Mouse (Mus musculus): Measurements from ENCODE around the gene Eef1akmt2. TPM values are rescaled to one million over a fixed set of nuclear protein-coding genes. Genes with fewer than 3 reads are reported as not detected.

Eef1akmt2 gene
- polyA plus RNA-seq, 1 experiment from 2014 or later, result 93.0 TPM

GRCm38 (mm10) chr7:132882343-132882742, 29.9 kb upstream of the Eef1akmt2 start:
- H3K27me3 ChIP-seq (ENCODE audit: control insufficient read depth, insufficient read depth, low read length), result no peaks in the 10 kb centered on the region
- ATAC-seq (ENCODE audit: low FRiP score) (no peak), DNase-seq (ENCODE audit: low spot score) (peak; percentile 23)
- WGBS, result 79% methylated on average over 2 of the region's 2 CpGs
- H3K4me1 ChIP-seq (replicated peaks; ENCODE audit: control insufficient read depth, insufficient read depth, low read length), result no peaks in the 10 kb centered on the region
- H3K4me3 ChIP-seq (ENCODE audit: low read depth, low read length), result no peak overlapping the region
- peaks cover 12% of the 10 kb centered on the region for H3K36me3 ChIP-seq (ENCODE audit: control insufficient read depth, insufficient read depth, low read length)
- H3K27ac ChIP-seq (ENCODE audit: low read depth, low read length), result no peak overlapping the region
- H3K4me2 ChIP-seq (replicated peaks; ENCODE audit: low read depth, low read length), result no peak overlapping the region
- H3K9me3 ChIP-seq (ENCODE audit: control insufficient read depth, low read length), result no peaks in the 10 kb centered on the region
- no peak overlapping the region for H3K9ac ChIP-seq (ENCODE audit: low read depth, low read length)

- 97% methylated on average over 1 of the region's 1 CpGs for WGBS
- DNase-seq (ENCODE audit: low spot score) (no peak), ATAC-seq (ENCODE audit: low FRiP score) (no peak)
- Histone ChIP-seq H3K27me3 (ENCODE audit: control insufficient read depth, insufficient read depth, low read length) (no peaks in the 10 kb centered on the region), H3K4me2 (replicated peaks; ENCODE audit: low read depth, low read length) (no peak overlapping the region), H3K4me1 (replicated peaks; ENCODE audit: control insufficient read depth, insufficient read depth, low read length) (no peaks in the 10 kb centered on the region), H3K36me3 (ENCODE audit: control insufficient read depth, insufficient read depth, low read length) (peaks cover 15% of the 10 kb centered on the region), H3K9ac (ENCODE audit: low read depth, low read length) (no peak overlapping the region), H3K4me3 (ENCODE audit: low read depth, low read length) (no peak overlapping the region), H3K27ac (ENCODE audit: low read depth, low read length) (no peak overlapping the region), H3K9me3 (ENCODE audit: control insufficient read depth, low read length) (no peaks in the 10 kb centered on the region)
Measured at GRCm38 (mm10) chr7:132880276-132880675, 27.8 kb upstream of the Eef1akmt2 start.

GRCm38 (mm10) chr7:132875391-132876086, 23.1 kb upstream of the Eef1akmt2 start:
- 84% methylated on average over 2 of the region's 2 CpGs for WGBS
- Histone ChIP-seq H3K27ac (ENCODE audit: low read depth, low read length) (no peak overlapping the region), H3K4me1 (replicated peaks; ENCODE audit: control insufficient read depth, insufficient read depth, low read length) (no peaks in the 10 kb centered on the region), H3K9me3 (ENCODE audit: control insufficient read depth, low read length) (no peaks in the 10 kb centered on the region), H3K36me3 (ENCODE audit: control insufficient read depth, insufficient read depth, low read length) (peaks cover 10% of the 10 kb centered on the region), H3K4me2 (replicated peaks; ENCODE audit: low read depth, low read length) (no peak overlapping the region), H3K27me3 (ENCODE audit: control insufficient read depth, insufficient read depth, low read length) (no peaks in the 10 kb centered on the region), H3K9ac (ENCODE audit: low read depth, low read length) (no peak overlapping the region), H3K4me3 (ENCODE audit: low read depth, low read length) (no peak overlapping the region)
- no peak for ATAC-seq (ENCODE audit: low FRiP score)
- DNase-seq (ENCODE audit: low spot score), result no peak

- Histone ChIP-seq H3K4me2 (replicated peaks; ENCODE audit: low read depth, low read length) (no peak overlapping the region), H3K4me1 (replicated peaks; ENCODE audit: control insufficient read depth, insufficient read depth, low read length) (no peaks in the 10 kb centered on the region), H3K9me3 (ENCODE audit: control insufficient read depth, low read length) (no peaks in the 10 kb centered on the region), H3K27ac (ENCODE audit: low read depth, low read length) (no peak overlapping the region), H3K9ac (ENCODE audit: low read depth, low read length) (no peak overlapping the region), H3K27me3 (ENCODE audit: control insufficient read depth, insufficient read depth, low read length) (no peaks in the 10 kb centered on the region), H3K36me3 (ENCODE audit: control insufficient read depth, insufficient read depth, low read length) (peaks cover 7% of the 10 kb centered on the region), H3K4me3 (ENCODE audit: low read depth, low read length) (no peak overlapping the region)
- 96% methylated on average over 2 of the region's 2 CpGs for WGBS
- no peak for DNase-seq (ENCODE audit: low spot score)
- no peak for ATAC-seq (ENCODE audit: low FRiP score)
Measured at GRCm38 (mm10) chr7:132873043-132873442, 20.6 kb upstream of the Eef1akmt2 start.

GRCm38 (mm10) chr7:132866316-132866715, 13.8 kb upstream of the Eef1akmt2 start:
- peaks cover 6% of the 10 kb centered on the region; the same call in 1 of the 2 replicates for H3K36me3 ChIP-seq (ENCODE audit: control insufficient read depth, insufficient read depth, low read length)
- no peaks in the 10 kb centered on the region for H3K9me3 ChIP-seq (ENCODE audit: control insufficient read depth, low read length)
- WGBS, result 95% methylated on average over 9 of the region's 9 CpGs

GRCm38 (mm10) chr7:132859042-132859958, 6.8 kb upstream of the Eef1akmt2 start, which contains the start of gene Abraxas2:
Gene Abraxas2 (plus strand): TSS chr7:132859225.
- peak; percentile 93 for ATAC-seq (ENCODE audit: low FRiP score)
- WGBS, result under 1% methylated on average over 51 of the region's 53 CpGs

More at GRCm38 (mm10) chr7:132866316-132866715, 13.8 kb upstream of the Eef1akmt2 start:
- H3K27me3 ChIP-seq (ENCODE audit: control insufficient read depth, insufficient read depth, low read length), result no peaks in the 10 kb centered on the region
- H3K4me3 ChIP-seq (ENCODE audit: low read depth, low read length), result no peak overlapping the region
- DNase-seq (ENCODE audit: low spot score) (no peak), ATAC-seq (ENCODE audit: low FRiP score) (no peak)
- H3K4me1 ChIP-seq (replicated peaks; ENCODE audit: control insufficient read depth, insufficient read depth, low read length), result no peaks in the 10 kb centered on the region
- H3K9ac ChIP-seq (ENCODE audit: low read depth, low read length), result no peak overlapping the region
- no peak overlapping the region for H3K27ac ChIP-seq (ENCODE audit: low read depth, low read length)
- H3K4me2 ChIP-seq (replicated peaks; ENCODE audit: low read depth, low read length), result no peak overlapping the region

GRCm38 (mm10) chr7:132858043-132858608, 5.7 kb upstream of the Eef1akmt2 start:
- H3K4me2 ChIP-seq (replicated peaks; ENCODE audit: low read depth, low read length), result no peak overlapping the region
- 67% methylated on average over 5 of the region's 5 CpGs for WGBS
- no peaks in the 10 kb centered on the region for H3K36me3 ChIP-seq (ENCODE audit: control insufficient read depth, insufficient read depth, low read length)
- no peaks in the 10 kb centered on the region for H3K4me1 ChIP-seq (replicated peaks; ENCODE audit: control insufficient read depth, insufficient read depth, low read length)
- H3K27ac ChIP-seq (ENCODE audit: low read depth, low read length), result no peak overlapping the region
- no peak overlapping the region for H3K4me3 ChIP-seq (ENCODE audit: low read depth, low read length)
- H3K27me3 ChIP-seq (ENCODE audit: control insufficient read depth, insufficient read depth, low read length), result no peaks in the 10 kb centered on the region
- ATAC-seq (ENCODE audit: low FRiP score) (no peak), DNase-seq (ENCODE audit: low spot score) (no peak)
- no peaks in the 10 kb centered on the region for H3K9me3 ChIP-seq (ENCODE audit: control insufficient read depth, low read length)
- no peak overlapping the region for H3K9ac ChIP-seq (ENCODE audit: low read depth, low read length)

More at GRCm38 (mm10) chr7:132859042-132859958, 6.8 kb upstream of the Eef1akmt2 start, which contains the start of gene Abraxas2:
- Histone ChIP-seq H3K36me3 (ENCODE audit: control insufficient read depth, insufficient read depth, low read length) (no peaks in the 10 kb centered on the region), H3K4me1 (replicated peaks; ENCODE audit: control insufficient read depth, insufficient read depth, low read length) (no peaks in the 10 kb centered on the region), H3K27me3 (ENCODE audit: control insufficient read depth, insufficient read depth, low read length) (no peaks in the 10 kb centered on the region), H3K9me3 (ENCODE audit: control insufficient read depth, low read length) (no peaks in the 10 kb centered on the region), H3K4me3 (ENCODE audit: low read depth, low read length) (peak within 1 kb of the TSS; percentile 96), H3K9ac (ENCODE audit: low read depth, low read length) (peak within 1 kb of the TSS; percentile 90), H3K4me2 (replicated peaks; ENCODE audit: low read depth, low read length) (peak within 1 kb of the TSS; percentile 76), H3K27ac (ENCODE audit: low read depth, low read length) (peak within 1 kb of the TSS; percentile 77)
- DNase-seq (ENCODE audit: low spot score), result peak; percentile 91

- no peaks in the 10 kb centered on the region for H3K4me1 ChIP-seq (replicated peaks; ENCODE audit: control insufficient read depth, insufficient read depth, low read length)
- 100% methylated on average over 1 of the region's 1 CpGs for WGBS
- H3K9me3 ChIP-seq (ENCODE audit: control insufficient read depth, low read length), result no peaks in the 10 kb centered on the region
- DNase-seq (ENCODE audit: low spot score) (no peak), ATAC-seq (ENCODE audit: low FRiP score) (no peak)
- H3K27me3 ChIP-seq (ENCODE audit: control insufficient read depth, insufficient read depth, low read length), result no peaks in the 10 kb centered on the region
- no peak overlapping the region for H3K4me3 ChIP-seq (ENCODE audit: low read depth, low read length)
- H3K4me2 ChIP-seq (replicated peaks; ENCODE audit: low read depth, low read length), result no peak overlapping the region
- no peak overlapping the region for H3K27ac ChIP-seq (ENCODE audit: low read depth, low read length)
- H3K36me3 ChIP-seq (ENCODE audit: control insufficient read depth, insufficient read depth, low read length), result no peaks in the 10 kb centered on the region
- H3K9ac ChIP-seq (ENCODE audit: low read depth, low read length), result no peak overlapping the region
Measured at GRCm38 (mm10) chr7:132856083-132856482, 3.6 kb upstream of the Eef1akmt2 start.
